1 mouse cellular context compared by ENCODE assay signal in the genomic region with DNA sequence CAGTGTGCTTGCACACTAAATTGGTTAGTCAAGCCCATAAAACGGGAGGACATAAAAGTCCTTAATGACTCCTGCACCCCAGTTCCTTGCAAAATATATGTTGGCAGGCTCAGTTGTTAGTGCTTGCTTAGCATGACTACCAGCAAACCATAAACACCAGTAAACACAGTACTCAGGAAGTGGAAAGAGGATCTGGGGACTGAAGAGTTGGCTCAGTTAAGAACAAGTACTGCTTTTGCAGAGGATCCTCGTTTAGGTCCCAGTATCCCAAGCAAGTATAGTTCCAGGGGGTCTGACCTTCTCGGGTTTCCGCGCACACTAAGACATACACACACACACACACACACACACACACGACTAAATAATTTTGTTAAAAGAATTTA.
TF ChIP-seq lines count a peak whose summit lies in the region.

No protein-coding gene starts in this region.

TF ChIP-seq in MEL, 35 proteins besides CTCF, POLR2A, EP300 and RAD21 (continued from another document):
- TF ChIP-seq MAZ (IDR thresholded peaks at IDR 0.05; ENCODE audit: low read depth, low read length): peak; percentile 17; the same call in 1 of the 2 replicates
